23 mouse cellular contexts compared by ENCODE assay signal in genomic region chr11:115169430-115169829, GRCm38 (mm10). TPM values are rescaled to one million over a fixed set of nuclear protein-coding genes. Genes with fewer than 3 reads are reported as not detected.
DNase-seq lines count a peak whose midpoint lies in the region; ATAC-seq and TF ChIP-seq lines count a peak whose summit lies in the region.
"Had no signal": no experiment of that assay in that cellular context is flagged by ENCODE, and none has a peak within 500 bp of the region (broad histone marks: within the 10 kb centered on the region; RNA-seq: fewer than 3 reads in every experiment).

No protein-coding gene starts in this region.

- H3K27ac ChIP-seq in liver, adult 2 months (replicated peaks; ENCODE audit: insufficient read depth, low read depth, low read length), result peak overlapping the region; percentile 29
- H3K27ac ChIP-seq in liver, postnatal 0 days (ENCODE audit: low read depth), result no peak overlapping the region
- no peak overlapping the region for H3K27ac ChIP-seq in midbrain, embryonic 11.5 days (ENCODE audit: low read depth, low read length)
- H3K27ac ChIP-seq in midbrain, embryonic 16.5 days (ENCODE audit: low read length), result no peak overlapping the region
- H3K27ac ChIP-seq in small intestine, adult 2 months (ENCODE audit: insufficient read depth, low read depth, low read length), result peak overlapping the region; percentile 11; the same call in 1 of the 2 replicates

- TF ChIP-seq EP300 in liver, postnatal 0 days (IDR thresholded peaks at IDR 0.05; ENCODE audit: low read depth), result no peak

- 40% methylated on average over 4 of the region's 4 CpGs for WGBS in liver, adult 2 months
- WGBS in liver, postnatal 0 days (ENCODE audit: insufficient replicate concordance), result 78% methylated on average over 4 of the region's 4 CpGs
- WGBS in midbrain, embryonic 11.5 days, result 84% methylated on average over 4 of the region's 4 CpGs
- 87% methylated on average over 4 of the region's 4 CpGs for WGBS in midbrain, embryonic 16.5 days
- WGBS in small intestine, adult 2 months, result 82% methylated on average over 4 of the region's 4 CpGs

- H3K36me3 ChIP-seq in liver, adult 2 months (ENCODE audit: control insufficient read depth, insufficient read depth, low read length), result peaks cover 2% of the 10 kb centered on the region; the same call in 1 of the 2 replicates
- H3K36me3 ChIP-seq in liver, postnatal 0 days (replicated peaks; ENCODE audit: insufficient read depth, low read length), result peaks cover 21% of the 10 kb centered on the region; the same call in 1 of the 2 replicates
- H3K36me3 ChIP-seq in midbrain, embryonic 11.5 days (ENCODE audit: control insufficient read depth, insufficient read depth, low read length), result no peaks in the 10 kb centered on the region
- no peaks in the 10 kb centered on the region for H3K36me3 ChIP-seq in midbrain, embryonic 16.5 days (ENCODE audit: control insufficient read depth, insufficient read depth, low read length)
- peaks cover 63% of the 10 kb centered on the region for H3K36me3 ChIP-seq in small intestine, adult 2 months (ENCODE audit: control insufficient read depth, insufficient read depth, low read length)

- H3K4me2 ChIP-seq in liver, postnatal 0 days (ENCODE audit: low read depth, low read length), result no peak overlapping the region
- H3K4me2 ChIP-seq in midbrain, embryonic 11.5 days, result no peak overlapping the region
- no peak overlapping the region for H3K4me2 ChIP-seq in midbrain, embryonic 16.5 days (ENCODE audit: low read length)

- ATAC-seq in liver, postnatal 0 days, result no peak
- no peak for ATAC-seq in midbrain, embryonic 11.5 days (ENCODE audit: low FRiP score)
- no peak for ATAC-seq in midbrain, embryonic 16.5 days
- ATAC-seq: activated CD4-positive, CD25-positive, alpha-beta regulatory T cell, adult 4 months; CD4-positive, CD25-positive, alpha-beta regulatory T cell, adult 4 months; Patski had no signal

- peak overlapping the region; percentile 10; the same call in 1 of the 2 replicates for H3K9ac ChIP-seq in liver, adult 2 months (ENCODE audit: low read depth, low read length)
- H3K9ac ChIP-seq in liver, postnatal 0 days (replicated peaks), result no peak overlapping the region
- H3K9ac ChIP-seq in midbrain, embryonic 11.5 days (ENCODE audit: low read length), result no peak overlapping the region
- no peak overlapping the region for H3K9ac ChIP-seq in midbrain, embryonic 16.5 days (ENCODE audit: low read depth, low read length)

- H3K9me3 ChIP-seq in liver, postnatal 0 days (ENCODE audit: low read length), result no peaks in the 10 kb centered on the region
- H3K9me3 ChIP-seq in midbrain, embryonic 11.5 days (ENCODE audit: control insufficient read depth, low read length), result no peaks in the 10 kb centered on the region
- H3K9me3 ChIP-seq in midbrain, embryonic 16.5 days (replicated peaks; ENCODE audit: control insufficient read depth, low read length, poor library complexity, severe bottlenecking), result no peaks in the 10 kb centered on the region
- H3K9me3 ChIP-seq: G1E had no signal

- no peaks in the 10 kb centered on the region for H3K27me3 ChIP-seq in liver, adult 2 months (ENCODE audit: control insufficient read depth, insufficient read depth, low read length)
- H3K27me3 ChIP-seq in liver, postnatal 0 days (ENCODE audit: insufficient read depth, low read length), result no peaks in the 10 kb centered on the region
- peaks cover 7% of the 10 kb centered on the region for H3K27me3 ChIP-seq in midbrain, embryonic 11.5 days (ENCODE audit: control insufficient read depth, insufficient read depth, low read length)
- H3K27me3 ChIP-seq in midbrain, embryonic 16.5 days (ENCODE audit: control insufficient read depth, insufficient read depth, low read depth, low read length), result peaks cover 19% of the 10 kb centered on the region; the same call in 1 of the 2 replicates
- no peaks in the 10 kb centered on the region for H3K27me3 ChIP-seq in small intestine, adult 2 months (ENCODE audit: control insufficient read depth, insufficient read depth, low read length)
- H3K27me3 ChIP-seq: CH12.LX, Patski had no signal

- no peak for TF ChIP-seq POLR2A in liver, adult 2 months (IDR thresholded peaks at IDR 0.05; ENCODE audit: extremely low read depth, insufficient read depth, low read length)
- TF ChIP-seq POLR2A in small intestine, adult 2 months (IDR thresholded peaks at IDR 0.05; ENCODE audit: low read depth, low read length), result no peak

- no peak for TF ChIP-seq CTCF in liver, adult 2 months (IDR thresholded peaks at IDR 0.05; ENCODE audit: low read depth, low read length)
- TF ChIP-seq CTCF in liver, postnatal 0 days (IDR thresholded peaks at IDR 0.05; ENCODE audit: low read depth), result no peak
- no peak for TF ChIP-seq CTCF in small intestine, adult 2 months (IDR thresholded peaks at IDR 0.05; ENCODE audit: extremely low read depth, insufficient read length, insufficient replicate concordance, low read depth, low read length)

- no peak overlapping the region for H3K4me3 ChIP-seq in liver, adult 2 months (ENCODE audit: insufficient read depth, low read depth, low read length)
- H3K4me3 ChIP-seq in liver, postnatal 0 days (ENCODE audit: low read depth, low read length), result no peak overlapping the region
- H3K4me3 ChIP-seq in midbrain, embryonic 11.5 days (ENCODE audit: low read depth, low read length), result no peak overlapping the region
- no peak overlapping the region for H3K4me3 ChIP-seq in midbrain, embryonic 16.5 days (ENCODE audit: low read depth, low read length)
- no peak overlapping the region; the same call in 1 of the 2 replicates for H3K4me3 ChIP-seq in small intestine, adult 2 months (ENCODE audit: low read depth, low read length)

- DNase-seq in heart, adult 11 months, result peak; percentile 83
- DNase-seq in heart, postnatal 4 days, result no peak
- DNase-seq in liver, adult 2 months (ENCODE audit: extremely low read depth, low read depth, low spot score), result peak; percentile 54
- no peak for DNase-seq in liver, postnatal 0 days
- peak; percentile 10 for DNase-seq in midbrain, embryonic 11.5 days (ENCODE audit: low spot score, missing footprints)
- no peak for DNase-seq in MN1 (ENCODE audit: low spot score)
- DNase-seq: adrenal gland, adult 2 months; adrenal gland, adult 8-10 months; adrenal gland, postnatal 10 days; adrenal gland, postnatal 14 days; adrenal gland, postnatal 25 days; adrenal gland, postnatal 36 days; B cell, adult 2 months; cerebellum, adult 11 months; cerebellum, adult 18-20 months had no signal

- H3K4me1 ChIP-seq in liver, adult 2 months (ENCODE audit: control insufficient read depth, insufficient read depth, low read length), result peaks cover 68% of the 10 kb centered on the region
- H3K4me1 ChIP-seq in liver, postnatal 0 days (ENCODE audit: insufficient read depth), result peaks cover 66% of the 10 kb centered on the region
- H3K4me1 ChIP-seq in midbrain, embryonic 11.5 days (ENCODE audit: control insufficient read depth, insufficient read depth, low read length), result peaks cover 32% of the 10 kb centered on the region
- peaks cover 10% of the 10 kb centered on the region for H3K4me1 ChIP-seq in midbrain, embryonic 16.5 days (ENCODE audit: control insufficient read depth, insufficient read depth, low read length)
- peaks cover 50% of the 10 kb centered on the region for H3K4me1 ChIP-seq in small intestine, adult 2 months (ENCODE audit: control insufficient read depth, insufficient read depth, insufficient read length, low read length)

- H3K79me2 ChIP-seq in liver, adult 2 months (ENCODE audit: control insufficient read depth, insufficient read depth, low read length), result peaks cover 62% of the 10 kb centered on the region

RNA-seq across cellular contexts. Expression of gene Slc9a3r1, which starts 6.3 kb away (rescaled TPM):
- total RNA-seq in heart, postnatal 4 days (2021), result 10 to 100 TPM; 13.9 to 15.3 TPM
- total RNA-seq in liver, adult 2 months (2014; rRNA removed), result 113 and 117 TPM in 2 replicates
- polyA plus RNA-seq in liver, adult 2 months (2012; rRNA removed), result 130 and 177 TPM in 2 replicates
- 101 and 115 TPM in 2 replicates for polyA plus RNA-seq in liver, postnatal 0 days (2015; fragmentation: Nextera tagmentation; extraction: Ambion mirVana)
- 26.8 and 32.0 TPM in 2 replicates for polyA plus RNA-seq in midbrain, embryonic 11.5 days (2014; fragmentation: Nextera tagmentation; extraction: Ambion mirVana)
- polyA plus RNA-seq in midbrain, embryonic 16.5 days (2015; fragmentation: Nextera tagmentation; extraction: Ambion mirVana), result 47.5 and 57.5 TPM in 2 replicates
- polyA plus RNA-seq in small intestine, adult 2 months (2012; rRNA removed), result 314 and 949 TPM in 2 replicates

RNA-seq across cellular contexts. Expression of gene Tmem104, which starts 17.9 kb away (rescaled TPM):
- 1 to 10 TPM; 5.2 to 9.3 TPM for total RNA-seq in heart, postnatal 4 days (2021)
- total RNA-seq in liver, adult 2 months (2014; rRNA removed), result 5.3 and 8.1 TPM in 2 replicates
- polyA plus RNA-seq in liver, adult 2 months (2012; rRNA removed), result 8.7 and 9.1 TPM in 2 replicates
- 5.7 and 7.1 TPM in 2 replicates for polyA plus RNA-seq in liver, postnatal 0 days (2015; fragmentation: Nextera tagmentation; extraction: Ambion mirVana)
- 6.2 and 9.2 TPM in 2 replicates for polyA plus RNA-seq in midbrain, embryonic 11.5 days (2014; fragmentation: Nextera tagmentation; extraction: Ambion mirVana)
- polyA plus RNA-seq in midbrain, embryonic 16.5 days (2015; fragmentation: Nextera tagmentation; extraction: Ambion mirVana), result 12.5 and 14.9 TPM in 2 replicates
- polyA plus RNA-seq in small intestine, adult 2 months (2012; rRNA removed), result 10.0 and 21.0 TPM in 2 replicates

RNA-seq across cellular contexts. Expression of gene Nat9, which starts 18.2 kb away (rescaled TPM):
- 10 to 100 TPM; 11.9 to 12.0 TPM for total RNA-seq in heart, postnatal 4 days (2021)
- 42.7 and 43.7 TPM in 2 replicates for total RNA-seq in liver, adult 2 months (2014; rRNA removed)
- 28.7 and 35.2 TPM in 2 replicates for polyA plus RNA-seq in liver, adult 2 months (2012; rRNA removed)
- 16.5 and 16.7 TPM in 2 replicates for polyA plus RNA-seq in liver, postnatal 0 days (2015; fragmentation: Nextera tagmentation; extraction: Ambion mirVana)
- polyA plus RNA-seq in midbrain, embryonic 11.5 days (2014; fragmentation: Nextera tagmentation; extraction: Ambion mirVana), result 17.7 and 19.2 TPM in 2 replicates
- 23.2 and 23.9 TPM in 2 replicates for polyA plus RNA-seq in midbrain, embryonic 16.5 days (2015; fragmentation: Nextera tagmentation; extraction: Ambion mirVana)
- 22.7 and 35.6 TPM in 2 replicates for polyA plus RNA-seq in small intestine, adult 2 months (2012; rRNA removed)

RNA-seq across cellular contexts. Expression of gene Cd300lf, which starts 35.6 kb away (rescaled TPM):
- under 1 TPM; 0.31 to 0.52 TPM for total RNA-seq in heart, postnatal 4 days (2021)
- total RNA-seq in liver, adult 2 months (2014; rRNA removed), result 1.2 and 1.5 TPM in 2 replicates
- 0.54 and 1.1 TPM in 2 replicates for polyA plus RNA-seq in liver, adult 2 months (2012; rRNA removed)
- polyA plus RNA-seq in liver, postnatal 0 days (2015; fragmentation: Nextera tagmentation; extraction: Ambion mirVana), result 8.5 and 9.3 TPM in 2 replicates
- polyA plus RNA-seq in midbrain, embryonic 11.5 days (2014; fragmentation: Nextera tagmentation; extraction: Ambion mirVana), result not detected in 2 replicates
- polyA plus RNA-seq in midbrain, embryonic 16.5 days (2015; fragmentation: Nextera tagmentation; extraction: Ambion mirVana), result 0.34 TPM in 1 of 2 replicates, not detected in the other
- polyA plus RNA-seq in small intestine, adult 2 months (2012; rRNA removed), result 3.9 and 6.9 TPM in 2 replicates
- polyA plus RNA-seq: C2C12, G1E, Patski had no signal

Comparison
In these comparisons a context has a peak if more than half of its experiments do, and no peak if none do; other contexts are left out.
1. DNase-seq: peak in heart, adult 11 months (single experiment), liver, adult 2 months (single experiment) and midbrain, embryonic 11.5 days (single experiment); none in heart, postnatal 4 days (single experiment), liver, postnatal 0 days (single experiment) and MN1 (single experiment).
2. H3K27ac ChIP-seq: peak in liver, adult 2 months (single experiment) and small intestine, adult 2 months (single experiment); none in liver, postnatal 0 days (single experiment), midbrain, embryonic 11.5 days (single experiment) and midbrain, embryonic 16.5 days (single experiment).